Comparison of ENCODE assay signal across 17 mouse cellular contexts in genomic region chr11:105858063-105858462, GRCm38 (mm10).
A peak's percentile ranks its signal among the peaks of the same experiment; 100 is the strongest.
DNase-seq lines count a peak whose midpoint lies in the region; ATAC-seq and TF ChIP-seq lines count a peak whose summit lies in the region.
"Had no signal": no experiment of that assay in that cellular context is flagged by ENCODE, and none has a peak within 500 bp of the region (broad histone marks: within the 10 kb centered on the region; RNA-seq: fewer than 3 reads in every experiment).

No protein-coding gene starts in this region.

- TF ChIP-seq POLR2A in MEL (IDR thresholded peaks at IDR 0.05; ENCODE audit: control insufficient read depth in 1 of 2, insufficient read depth in 1 of 2, low read depth in 1 of 2, low read length in 2 of 2, poor library complexity in 1 of 2): no peak

- no peak for ATAC-seq in heart, postnatal 0 days (ENCODE audit: insufficient read depth, low read depth)
- no peak for ATAC-seq in liver, postnatal 0 days
- no peak for ATAC-seq in liver, embryonic 11.5 days (replicated peaks; ENCODE audit: low FRiP score)
- ATAC-seq: activated CD4-positive, CD25-positive, alpha-beta regulatory T cell, adult 4 months had no signal

- TF ChIP-seq RAD21 in MEL (IDR thresholded peaks at IDR 0.05; ENCODE audit: low read depth, low read length): peak; percentile 52

- H3K27ac ChIP-seq in heart, postnatal 0 days (ENCODE audit: low read depth): no peak overlapping the region
- H3K27ac ChIP-seq in heart, embryonic 10.5 days: no peak overlapping the region
- H3K27ac ChIP-seq in liver, postnatal 0 days (ENCODE audit: low read depth): no peak overlapping the region
- no peak overlapping the region for H3K27ac ChIP-seq in liver, embryonic 11.5 days (ENCODE audit: low read depth, low read length)
- no peak overlapping the region for H3K27ac ChIP-seq in MEL (ENCODE audit: control insufficient read depth, low read depth, low read length)
- H3K27ac ChIP-seq: heart, embryonic 13.5 days; hindbrain, embryonic 13.5 days; lung, embryonic 15.5 days; midbrain, embryonic 12.5 days; neural tube, embryonic 13.5 days had no signal

- H3K4me2 ChIP-seq in heart, postnatal 0 days (ENCODE audit: low read depth, low read length): no peak overlapping the region
- H3K4me2 ChIP-seq in liver, postnatal 0 days (ENCODE audit: low read depth, low read length): no peak overlapping the region
- no peak overlapping the region for H3K4me2 ChIP-seq in liver, embryonic 11.5 days
- H3K4me2 ChIP-seq: heart, embryonic 13.5 days; hindbrain, embryonic 13.5 days; lung, embryonic 15.5 days; midbrain, embryonic 12.5 days; neural tube, embryonic 13.5 days had no signal

- no peaks in the 10 kb centered on the region for H3K4me1 ChIP-seq in heart, postnatal 0 days (ENCODE audit: control insufficient read depth, insufficient read depth)
- H3K4me1 ChIP-seq in heart, embryonic 10.5 days: no peaks in the 10 kb centered on the region
- no peaks in the 10 kb centered on the region for H3K4me1 ChIP-seq in liver, postnatal 0 days (ENCODE audit: insufficient read depth)
- no peaks in the 10 kb centered on the region for H3K4me1 ChIP-seq in liver, embryonic 11.5 days (replicated peaks; ENCODE audit: control insufficient read depth, insufficient read depth, low read length)
- no peaks in the 10 kb centered on the region for H3K4me1 ChIP-seq in MEL (ENCODE audit: control insufficient read depth in 1 of 2, insufficient read depth in 2 of 2, low read length in 2 of 2)
- H3K4me1 ChIP-seq: hindbrain, embryonic 13.5 days; midbrain, embryonic 12.5 days; neural tube, embryonic 13.5 days had no signal

- H3K4me3 ChIP-seq in heart, postnatal 0 days (ENCODE audit: low read depth, low read length): no peak overlapping the region
- no peak overlapping the region for H3K4me3 ChIP-seq in heart, embryonic 10.5 days
- H3K4me3 ChIP-seq in liver, postnatal 0 days (ENCODE audit: low read depth, low read length): no peak overlapping the region
- H3K4me3 ChIP-seq in liver, embryonic 11.5 days (ENCODE audit: low read depth, low read length): no peak overlapping the region
- no peak overlapping the region for H3K4me3 ChIP-seq in MEL (ENCODE audit: control insufficient read depth in 1 of 2, insufficient read depth in 1 of 2, low read depth in 2 of 2, low read length in 2 of 2)
- H3K4me3 ChIP-seq: heart, embryonic 13.5 days; hindbrain, embryonic 13.5 days; lung, embryonic 15.5 days; midbrain, embryonic 12.5 days; neural tube, embryonic 13.5 days had no signal

- no peaks in the 10 kb centered on the region for H3K27me3 ChIP-seq in heart, postnatal 0 days (ENCODE audit: control insufficient read depth, insufficient read depth, low read length)
- no peaks in the 10 kb centered on the region for H3K27me3 ChIP-seq in heart, embryonic 10.5 days (ENCODE audit: insufficient read depth, poor library complexity, severe bottlenecking)
- H3K27me3 ChIP-seq in liver, postnatal 0 days (ENCODE audit: insufficient read depth, low read length): no peaks in the 10 kb centered on the region
- no peaks in the 10 kb centered on the region for H3K27me3 ChIP-seq in liver, embryonic 11.5 days (replicated peaks; ENCODE audit: control insufficient read depth, insufficient read depth, low read length)
- peaks cover 8 to 55% of the 10 kb centered on the region in 2 experiments for H3K27me3 ChIP-seq in MEL (ENCODE audit: control insufficient read depth in 1 of 2, insufficient read depth in 2 of 2, low read length in 2 of 2)
- H3K27me3 ChIP-seq: heart, embryonic 13.5 days; hindbrain, embryonic 13.5 days; lung, embryonic 15.5 days; midbrain, embryonic 12.5 days; neural tube, embryonic 13.5 days had no signal

- no peak overlapping the region for H3K9ac ChIP-seq in heart, postnatal 0 days (replicated peaks; ENCODE audit: low read depth, low read length)
- H3K9ac ChIP-seq in liver, postnatal 0 days (replicated peaks): no peak overlapping the region
- H3K9ac ChIP-seq in liver, embryonic 11.5 days (ENCODE audit: low read depth, low read length): no peak overlapping the region
- H3K9ac ChIP-seq in MEL (ENCODE audit: control insufficient read depth, low read depth, low read length, poor library complexity, severe bottlenecking): no peak overlapping the region
- H3K9ac ChIP-seq: heart, embryonic 13.5 days; hindbrain, embryonic 13.5 days; lung, embryonic 15.5 days; midbrain, embryonic 12.5 days; neural tube, embryonic 13.5 days had no signal

- no peak for TF ChIP-seq EP300 in heart, postnatal 0 days (IDR thresholded peaks at IDR 0.05; ENCODE audit: low read depth)
- no peak for TF ChIP-seq EP300 in liver, postnatal 0 days (IDR thresholded peaks at IDR 0.05; ENCODE audit: low read depth)
- no peak for TF ChIP-seq EP300 in MEL (IDR thresholded peaks at IDR 0.05; ENCODE audit: low read depth in 1 of 2, low read length in 2 of 2)

- no peak for DNase-seq in heart, postnatal 0 days (ENCODE audit: low spot score)
- DNase-seq in heart, embryonic 10.5 days (ENCODE audit: low spot score): no peak
- no peak for DNase-seq in liver, postnatal 0 days
- DNase-seq in liver, embryonic 11.5 days (ENCODE audit: low spot score): no peak
- DNase-seq in MEL (ENCODE audit: low read depth, low spot score): no peak
- DNase-seq in adipocyte (ENCODE audit: low spot score): peak; percentile 59
- no peak for DNase-seq in urinary bladder, postnatal 10 days (ENCODE audit: low spot score)
- no peak for DNase-seq in frontal cortex, postnatal 10 days (ENCODE audit: low spot score in 2 of 2)
- DNase-seq: kidney, adult 9 months; right cerebral cortex, adult 18-20 months; thymus, adult 18-20 months had no signal

- H3K9me3 ChIP-seq in heart, postnatal 0 days (replicated peaks; ENCODE audit: control insufficient read depth, low read length): no peaks in the 10 kb centered on the region
- H3K9me3 ChIP-seq in heart, embryonic 10.5 days: no peaks in the 10 kb centered on the region
- H3K9me3 ChIP-seq in liver, postnatal 0 days (ENCODE audit: low read length): no peaks in the 10 kb centered on the region
- no peaks in the 10 kb centered on the region for H3K9me3 ChIP-seq in liver, embryonic 11.5 days (ENCODE audit: control insufficient read depth, low read length)
- no peaks in the 10 kb centered on the region for H3K9me3 ChIP-seq in MEL (replicated peaks; ENCODE audit: insufficient read depth, low read length)
- H3K9me3 ChIP-seq: hindbrain, embryonic 13.5 days; lung, embryonic 15.5 days; midbrain, embryonic 12.5 days; neural tube, embryonic 13.5 days had no signal

- TF ChIP-seq CTCF in heart, postnatal 0 days (IDR thresholded peaks at IDR 0.05; ENCODE audit: low read depth): peak; percentile 53
- peak; percentile 42; the same call in 1 of the 2 replicates for TF ChIP-seq CTCF in liver, postnatal 0 days (IDR thresholded peaks at IDR 0.05; ENCODE audit: low read depth)
- peak in 1 of 3 experiments; percentile 44; a peak in 2 of 6 replicates for TF ChIP-seq CTCF in MEL (IDR thresholded peaks at IDR 0.05 in 2 of 3, conservative IDR thresholded peaks at IDR 0.05 in 1 of 3; ENCODE audit: control insufficient read depth in 1 of 3, insufficient read depth in 1 of 3, low read depth in 2 of 3, low read length in 3 of 3, poor library complexity in 1 of 3, severe bottlenecking in 1 of 3)

- no peaks in the 10 kb centered on the region for H3K79me2 ChIP-seq in MEL (ENCODE audit: control insufficient read depth, insufficient read depth, low read length, poor library complexity)

- peaks cover 5% of the 10 kb centered on the region; the same call in 1 of the 2 replicates for H3K36me3 ChIP-seq in heart, postnatal 0 days (replicated peaks; ENCODE audit: control insufficient read depth, insufficient read depth, low read length)
- peaks cover 27% of the 10 kb centered on the region for H3K36me3 ChIP-seq in heart, embryonic 10.5 days
- H3K36me3 ChIP-seq in liver, postnatal 0 days (replicated peaks; ENCODE audit: insufficient read depth, low read length): no peaks in the 10 kb centered on the region
- 0 out of 2 replicates have a peak, but pooled peaks cover 2% of the 10 kb centered on the region for H3K36me3 ChIP-seq in liver, embryonic 11.5 days (ENCODE audit: control insufficient read depth, insufficient read depth, low read length)
- H3K36me3 ChIP-seq in MEL (ENCODE audit: control insufficient read depth in 1 of 2, insufficient read depth in 2 of 2, low read length in 2 of 2): no peaks in the 10 kb centered on the region
- H3K36me3 ChIP-seq: midbrain, embryonic 12.5 days had no signal

TF ChIP-seq in MEL, 35 proteins besides CTCF, POLR2A, EP300 and RAD21:
- TF ChIP-seq ETS1 (IDR thresholded peaks at IDR 0.05; ENCODE audit: low read depth, low read length) (no peak), SMC3 (IDR thresholded peaks at IDR 0.05; ENCODE audit: low read depth, low read length) (peak; percentile 41), POLR2AphosphoS2 (IDR thresholded peaks at IDR 0.05; ENCODE audit: low read length) (no peak), ZC3H11A (IDR thresholded peaks at IDR 0.05; ENCODE audit: low read depth, low read length) (0 out of 2 replicates have a peak, but pooled peaks have one; percentile 3), ELF1 (IDR thresholded peaks at IDR 0.05; ENCODE audit: low read depth, low read length) (no peak), MAX (IDR thresholded peaks at IDR 0.05; ENCODE audit: low read length) (no peak), RCOR1 (IDR thresholded peaks at IDR 0.05; ENCODE audit: low read depth, low read length) (no peak)
TF ChIP-seq in MEL: peak in this region for 2.
